Mouse (Mus musculus) heart, postnatal 0 days (tissue): Measurements from ENCODE around the gene Ccdc96.

Experiments used
- CTCF ChIP-seq: IDR thresholded peaks from 2 replicates; pipeline ENCODE4 v1.5.1; 2016; ENCODE audit warnings: antibody characterized with exemption, control low read depth, low read depth
- EP300 ChIP-seq: IDR thresholded peaks from 2 replicates; pipeline ENCODE4 v1.6.1; 2016; ENCODE audit warnings: antibody characterized with exemption, low read depth

GRCm38 (mm10) chr5:36462810-36463209 lies 21.6 kb upstream of the Ccdc96 start:
- TF ChIP-seq CTCF: peak; percentile 78
- no peak for TF ChIP-seq EP300
